Mouse (Mus musculus) right cerebral cortex, postnatal 4 days (tissue): ENCODE results near the gene Rnaseh1.

Source experiments
- DNase-seq: peaks from one replicate; pipeline ENCODE4 v3.0.0-alpha.2; 2022

The Rnaseh1 gene

GRCm38 (mm10) chr12:28649141-28650110 lies at the start of gene Rnaseh1:
Rnaseh1 (plus strand) TSS chr12:28649602.
- DNase-seq, result peak; percentile 89

DNA sequence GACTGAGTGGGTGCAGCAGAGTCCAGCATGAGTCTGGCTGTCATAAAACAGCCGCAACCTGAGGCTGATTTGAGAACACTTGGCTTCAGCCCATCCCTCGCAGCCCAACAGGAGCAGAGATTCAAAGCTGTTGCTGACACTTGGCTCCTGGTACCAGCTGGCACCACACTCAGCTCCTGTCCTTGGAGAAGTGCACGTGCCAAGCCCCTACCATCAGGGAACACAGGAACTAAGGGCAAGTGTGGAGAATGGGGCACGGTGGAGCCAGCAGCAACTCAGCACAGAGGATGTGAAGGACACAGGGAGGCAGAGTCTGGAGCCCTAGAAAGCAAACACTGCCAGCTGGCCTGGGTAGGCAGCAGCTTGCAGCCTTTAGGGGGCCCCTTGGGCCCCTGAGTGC lies 47.1 kb upstream of the Rnaseh1 start:
- DNase-seq, result no peak

DNA sequence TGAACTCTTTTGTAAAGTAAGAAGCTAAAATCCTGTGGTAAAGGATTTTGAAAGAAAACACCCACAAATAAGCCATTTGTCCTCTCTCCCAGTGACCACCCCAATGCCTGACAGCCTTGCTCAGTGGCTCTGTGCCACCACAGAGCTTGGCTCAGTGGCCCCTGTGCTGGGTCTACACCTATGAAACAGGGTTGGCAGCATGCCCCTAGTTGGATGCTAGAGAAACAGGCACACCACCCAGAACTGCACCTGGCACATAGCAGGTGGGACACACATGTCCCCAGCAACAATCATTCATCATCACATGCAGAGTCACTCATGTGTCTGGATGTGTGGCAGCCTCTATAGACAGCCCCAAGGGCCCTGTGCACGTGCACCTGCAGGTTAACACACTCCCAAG lies 45.9 kb upstream of the Rnaseh1 start:
- DNase-seq, result no peak

DNA sequence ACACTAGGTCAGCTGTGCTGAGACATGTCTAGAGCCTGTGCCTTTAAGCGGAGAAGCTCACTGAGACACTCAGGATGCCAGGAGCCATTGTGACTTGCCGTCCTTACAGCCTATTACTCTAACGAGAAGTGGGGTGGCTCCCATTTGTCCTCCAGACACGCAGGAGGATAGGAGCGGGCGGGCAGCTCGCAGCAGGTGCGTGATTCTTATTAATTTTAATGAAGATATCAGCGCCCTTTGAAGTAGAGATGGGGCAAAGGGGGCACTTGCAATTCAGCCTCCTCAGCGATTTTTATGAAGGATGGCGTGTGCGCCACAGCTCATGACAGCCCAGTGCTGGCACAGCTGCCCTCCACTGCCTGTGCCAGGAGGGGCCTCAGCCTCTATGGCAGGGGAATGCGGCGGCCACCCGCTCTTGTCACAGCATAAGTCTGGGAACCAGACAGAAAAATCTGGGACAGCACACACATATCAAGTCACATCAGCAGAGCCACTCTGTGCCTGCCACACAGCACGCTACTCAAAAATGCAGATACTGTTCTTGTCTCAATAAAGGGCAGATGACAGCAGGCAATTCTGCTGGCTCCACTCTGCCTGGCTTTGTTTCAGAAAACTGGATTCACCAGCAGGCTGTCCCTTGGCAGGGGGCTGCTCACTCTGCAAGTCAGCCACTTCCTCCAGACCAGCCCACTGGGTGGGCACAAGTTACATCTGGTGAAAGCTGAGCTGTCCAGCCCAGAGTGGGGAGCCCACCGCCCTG lies 41.7 kb upstream of the Rnaseh1 start:
- peak; percentile 38 for DNase-seq

DNA sequence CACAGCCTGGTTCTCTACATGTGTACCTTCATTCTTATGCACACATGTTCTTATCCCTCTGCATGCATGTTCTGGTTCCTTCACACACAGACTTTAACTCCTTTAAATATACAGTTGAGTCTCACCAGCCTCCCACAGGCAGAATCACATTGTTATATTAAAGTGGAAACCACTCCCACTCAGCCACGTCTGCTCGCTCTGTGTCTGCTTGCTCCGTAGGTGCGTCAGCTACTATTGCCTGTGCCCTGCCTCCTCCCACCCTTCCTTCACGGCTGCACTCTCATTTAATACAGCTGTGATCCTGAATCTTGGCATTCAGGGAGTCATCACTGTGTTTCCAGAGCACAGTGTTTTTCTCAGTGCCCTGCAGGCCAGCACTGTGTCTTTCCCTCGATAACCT lies 37.0 kb upstream of the Rnaseh1 start:
- DNase-seq, result no peak

GRCm38 (mm10) chr12:28614401-28614800 lies 35.0 kb upstream of the Rnaseh1 start:
- no peak for DNase-seq

DNA sequence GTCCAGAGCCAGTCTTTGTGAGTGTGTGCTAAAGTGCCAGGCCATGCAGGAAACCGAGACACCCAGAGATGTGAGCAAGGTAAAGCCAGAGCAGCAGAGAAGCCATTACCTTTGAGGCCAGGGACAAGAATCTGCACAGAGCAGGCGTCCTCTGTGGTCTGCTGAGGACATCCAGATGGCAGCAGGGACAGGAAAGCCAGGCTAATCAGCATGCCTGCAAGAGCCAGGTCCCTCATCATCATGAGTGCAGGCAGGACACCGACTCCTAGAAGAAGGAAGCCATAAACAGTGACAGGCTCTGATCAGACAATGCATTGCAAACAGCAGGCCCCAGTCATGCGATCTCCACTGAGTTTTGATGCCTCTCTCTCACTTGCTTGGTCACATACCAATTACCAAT lies 32.1 kb upstream of the Rnaseh1 start:
- DNase-seq, result no peak

DNA sequence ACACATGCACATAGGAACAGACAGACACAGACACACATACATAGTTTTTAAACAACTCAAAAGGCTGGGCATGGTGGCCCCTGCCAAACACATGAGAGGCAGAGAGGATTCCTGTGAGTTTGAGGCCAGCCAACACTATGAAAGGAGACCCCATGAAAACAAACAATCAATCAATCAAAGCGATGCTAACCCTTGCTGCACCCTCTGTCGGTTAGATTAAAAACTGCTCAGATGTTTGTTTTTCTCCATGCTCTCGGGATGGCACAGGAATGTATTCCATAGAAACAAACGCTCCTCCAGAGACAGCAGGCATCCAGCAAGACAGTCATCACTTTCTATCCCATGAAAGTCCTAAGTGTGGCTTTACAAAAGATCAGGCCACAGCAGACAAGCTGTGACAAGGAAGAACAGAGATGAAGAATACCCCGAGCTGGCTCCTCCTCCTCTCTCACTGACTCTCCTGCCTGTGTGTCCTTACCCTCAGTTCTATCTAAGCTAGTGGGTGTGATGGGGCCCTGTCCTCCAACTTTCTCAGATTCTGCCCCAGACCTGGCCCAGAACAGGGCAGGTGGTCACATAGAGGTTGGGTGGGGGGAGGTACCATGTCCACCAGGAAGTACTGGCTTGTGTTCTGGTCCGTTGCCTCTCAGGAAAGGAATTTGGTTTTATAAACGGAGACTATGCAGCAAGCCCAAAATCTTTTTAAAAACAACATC lies 27.8 kb upstream of the Rnaseh1 start:
- no peak for DNase-seq

- DNase-seq, result no peak
These were observed 27.3 kb upstream of the Rnaseh1 start for GRCm38 (mm10) chr12:28622167-28622532.

- no peak for DNase-seq
These were observed 26.8 kb upstream of the Rnaseh1 start for GRCm38 (mm10) chr12:28622641-28623040.

DNA sequence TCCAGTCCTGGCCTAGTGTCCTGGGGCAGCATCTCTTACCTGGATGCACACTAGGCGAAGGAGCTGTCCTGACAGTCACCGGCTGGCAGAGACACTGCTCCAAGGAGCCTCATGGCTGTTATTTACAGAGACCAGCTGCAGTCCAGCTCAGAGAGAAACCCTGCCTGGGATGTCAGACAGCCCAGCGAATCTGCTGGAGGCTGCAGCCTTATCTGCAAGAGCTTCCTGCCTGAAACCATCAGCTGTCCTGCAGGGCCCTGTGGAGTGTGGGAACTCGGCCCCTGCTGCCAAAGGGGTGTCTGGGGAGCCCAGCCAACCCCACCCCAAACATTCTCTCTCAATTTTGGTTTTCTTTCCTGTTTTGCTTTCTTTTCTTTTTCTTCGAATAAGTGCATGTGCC lies 26.2 kb upstream of the Rnaseh1 start, which contains the start of gene Colec11:
Gene Colec11, minus strand, starts transcription at position 183 of the 400 bp plus-strand sequence.
- no peak for DNase-seq

DNA sequence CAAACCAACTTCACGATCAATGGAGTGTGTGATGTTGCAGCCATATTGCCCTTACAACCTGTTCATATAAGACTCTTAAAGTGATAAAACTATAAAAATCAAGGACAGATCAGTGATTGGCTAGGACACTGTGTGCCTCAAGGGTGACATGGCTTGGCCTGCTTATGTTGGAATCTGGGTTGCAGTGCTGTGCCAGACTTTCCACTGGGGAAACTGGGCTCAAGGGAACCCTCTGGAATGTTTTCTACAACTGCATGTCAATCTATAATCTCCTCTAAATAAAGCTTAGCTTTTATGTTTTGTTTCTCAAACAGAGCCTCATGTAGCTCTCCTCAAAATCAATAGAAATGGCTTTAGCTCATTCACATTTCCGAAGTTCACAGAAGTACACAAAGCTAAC lies 25.2 kb upstream of the Rnaseh1 start:
- no peak for DNase-seq

DNA sequence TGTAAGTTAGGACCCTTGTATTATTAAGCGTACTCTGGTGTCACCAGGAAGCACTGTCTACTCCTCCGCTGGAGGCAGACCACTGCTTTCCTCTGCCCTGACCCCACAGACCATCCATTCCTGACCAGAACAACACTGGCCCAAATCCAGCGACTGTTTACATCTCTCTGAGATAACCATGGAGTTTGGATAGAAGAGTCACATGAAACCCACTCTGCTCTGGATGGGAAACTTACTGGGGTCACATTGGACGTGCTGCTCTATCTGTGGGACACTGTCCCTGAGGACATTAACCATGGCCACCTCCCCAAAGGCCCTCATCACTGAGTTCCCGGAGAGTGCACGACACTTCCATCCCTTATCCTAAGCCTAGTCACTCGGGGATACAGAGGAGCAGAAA lies 24.0 kb upstream of the Rnaseh1 start:
- no peak for DNase-seq

DNA sequence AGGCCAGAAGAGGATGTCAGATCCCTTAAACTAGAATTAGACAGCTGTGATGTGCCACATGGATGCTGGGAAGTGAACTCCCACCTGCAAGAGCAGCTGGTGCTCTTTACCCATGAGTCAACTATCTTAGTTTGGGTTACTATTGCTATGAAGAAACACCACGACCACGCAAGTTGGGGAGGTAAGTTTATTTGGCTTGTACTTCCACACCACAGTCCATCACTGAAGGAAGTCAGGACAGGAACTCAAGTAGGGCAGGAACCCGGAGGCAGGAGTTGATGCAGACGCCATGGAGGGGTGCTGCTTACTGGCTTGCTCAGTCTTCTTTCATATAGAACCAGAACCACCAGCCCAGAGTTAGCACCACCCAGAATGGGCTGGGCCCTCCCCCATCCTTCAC lies 22.3 kb upstream of the Rnaseh1 start:
- DNase-seq, result no peak

- DNase-seq, result no peak
These were observed 21.0 kb upstream of the Rnaseh1 start for GRCm38 (mm10) chr12:28628436-28628835.

- no peak for DNase-seq
These were observed 14.3 kb upstream of the Rnaseh1 start for GRCm38 (mm10) chr12:28635058-28635534.

GRCm38 (mm10) chr12:28635535-28636476 lies 13.6 kb upstream of the Rnaseh1 start, which contains the start of gene Rps7:
Rps7 (minus strand) TSS chr12:28635953.
- DNase-seq, result peak; percentile 87

DNA sequence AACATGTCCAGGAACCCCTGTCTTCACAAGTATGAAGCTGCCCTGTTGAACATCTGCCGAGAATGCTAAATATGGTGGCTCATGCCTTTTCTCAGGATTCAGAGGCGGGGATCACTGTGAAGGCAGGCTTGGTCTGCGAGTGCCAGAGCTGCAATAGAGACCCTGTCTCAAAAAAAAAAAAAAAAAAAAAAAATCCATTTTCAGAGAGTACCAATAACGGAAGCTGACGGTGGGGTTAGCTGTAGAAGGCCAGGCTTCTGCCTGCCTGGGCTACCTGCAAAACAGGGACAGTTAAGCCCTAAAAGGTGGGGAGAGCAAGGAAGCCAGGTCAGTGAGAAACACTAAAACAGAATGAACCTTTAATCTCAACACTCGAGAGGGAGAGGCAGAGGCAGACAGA lies 12.9 kb upstream of the Rnaseh1 start:
- DNase-seq, result no peak

GRCm38 (mm10) chr12:28638778-28639177 lies 10.6 kb upstream of the Rnaseh1 start:
- DNase-seq, result no peak

DNA sequence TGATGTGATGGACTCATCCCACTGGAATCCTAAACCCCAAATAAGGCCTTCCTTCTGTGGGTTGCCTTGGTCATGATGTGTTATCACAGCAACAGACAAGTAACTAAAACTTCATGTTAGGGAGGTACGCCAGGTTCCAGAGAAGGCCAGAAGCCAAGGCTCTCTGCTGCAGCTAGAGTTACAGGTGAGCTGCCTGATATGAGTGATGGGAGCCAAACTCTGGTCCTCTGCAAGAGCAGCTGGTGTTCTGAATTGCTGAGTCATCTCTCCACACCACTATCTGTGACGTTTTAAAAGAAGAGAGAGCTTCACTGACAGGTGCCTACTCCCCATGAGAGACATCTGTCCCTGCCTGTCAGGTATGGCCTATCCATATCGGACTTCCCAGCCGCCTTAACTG lies 13.2 kb downstream of the Rnaseh1 start:
- DNase-seq, result no peak

DNA sequence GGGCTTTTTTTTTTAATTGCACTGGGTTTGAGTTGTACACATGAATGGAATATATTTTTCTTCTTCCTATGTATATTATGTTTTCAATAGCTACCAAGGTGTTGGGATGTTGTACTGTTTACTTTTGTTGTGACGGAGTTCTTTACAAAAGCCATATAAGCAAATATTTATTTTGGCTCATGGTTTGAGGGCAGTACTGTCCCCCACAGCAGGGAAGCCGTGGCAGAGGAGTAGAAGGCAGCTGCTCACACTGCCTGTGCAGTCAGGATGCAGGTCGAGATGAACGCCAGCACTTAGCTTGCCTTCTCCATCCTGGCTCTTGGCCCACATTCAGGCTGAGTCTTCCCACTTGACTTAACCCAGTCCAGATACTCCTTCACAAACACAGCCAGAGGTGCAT lies 17.3 kb downstream of the Rnaseh1 start:
- DNase-seq, result no peak

DNA sequence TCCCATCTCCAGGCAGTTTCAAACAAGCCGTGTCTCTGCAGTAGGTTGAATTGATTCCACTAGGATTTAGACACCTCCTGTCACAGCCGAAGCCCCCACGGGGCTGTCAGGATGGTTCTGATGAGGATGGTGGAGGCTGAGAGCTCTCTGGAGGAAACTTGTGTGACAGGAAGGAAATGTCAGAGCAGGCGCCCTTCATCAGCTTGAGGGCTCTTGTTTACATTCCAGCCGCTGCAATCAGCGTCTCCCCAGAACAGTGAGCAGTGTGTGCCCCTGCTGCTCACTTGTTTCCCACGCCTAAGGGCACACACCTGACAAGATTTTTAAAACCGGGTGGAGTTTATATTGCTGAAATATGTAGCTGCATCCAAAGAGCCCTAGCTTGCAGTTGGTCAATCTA lies 17.9 kb downstream of the Rnaseh1 start:
- no peak for DNase-seq
